Mouse (Mus musculus): Measurements from ENCODE around the gene Ppp1r1a. TPM values are rescaled to one million over a fixed set of nuclear protein-coding genes. Genes with fewer than 3 reads are reported as not detected.

The Ppp1r1a gene
- polyA plus RNA-seq, 1 experiment from 2014 or later, result 17.4 TPM

DNA sequence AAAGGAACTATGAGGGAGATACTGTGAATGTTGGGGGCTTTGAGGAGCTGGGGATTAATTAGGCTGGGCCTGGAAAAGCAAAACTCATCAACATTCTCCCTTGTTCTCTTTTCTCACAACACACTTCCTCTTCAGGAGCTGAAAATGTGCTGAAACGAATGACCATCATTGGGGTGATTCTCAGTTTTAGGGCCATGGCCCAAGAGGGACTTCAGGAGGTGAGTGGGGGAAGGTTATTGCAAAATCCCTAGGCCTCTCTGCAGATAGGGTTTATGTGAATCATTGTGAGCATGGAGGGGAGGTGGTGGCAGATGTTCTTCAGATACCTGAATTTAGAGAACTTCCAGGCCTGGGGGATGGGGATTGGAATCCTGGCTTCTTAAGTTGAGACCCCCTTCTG, 51.1 kb downstream of the Ppp1r1a start:
- H3K27ac ChIP-seq (ENCODE audit: low read length), result no peak overlapping the region
- H3K4me3 ChIP-seq (ENCODE audit: low read depth, low read length), result no peak overlapping the region
- H3K27me3 ChIP-seq (ENCODE audit: control insufficient read depth, insufficient read depth, low read length), result no peaks in the 10 kb centered on the region
- H3K9ac ChIP-seq (replicated peaks; ENCODE audit: low read depth, low read length), result no peak overlapping the region
- 0 out of 2 replicates have a peak, but pooled peaks cover 3% of the 10 kb centered on the region for H3K4me1 ChIP-seq (ENCODE audit: control insufficient read depth, insufficient read depth, low read length)
- ATAC-seq (ENCODE audit: insufficient number of reproducible peaks, insufficient read depth, low FRiP score, low read depth), result no peak
- 39% methylated on average over 1 of the region's 1 CpGs for WGBS
- H3K36me3 ChIP-seq (ENCODE audit: control insufficient read depth, insufficient read depth, low read length), result no peaks in the 10 kb centered on the region
- H3K4me2 ChIP-seq (replicated peaks; ENCODE audit: low read depth, low read length), result no peak overlapping the region
- H3K9me3 ChIP-seq (ENCODE audit: control insufficient read depth, low read depth, low read length), result no peaks in the 10 kb centered on the region

DNA sequence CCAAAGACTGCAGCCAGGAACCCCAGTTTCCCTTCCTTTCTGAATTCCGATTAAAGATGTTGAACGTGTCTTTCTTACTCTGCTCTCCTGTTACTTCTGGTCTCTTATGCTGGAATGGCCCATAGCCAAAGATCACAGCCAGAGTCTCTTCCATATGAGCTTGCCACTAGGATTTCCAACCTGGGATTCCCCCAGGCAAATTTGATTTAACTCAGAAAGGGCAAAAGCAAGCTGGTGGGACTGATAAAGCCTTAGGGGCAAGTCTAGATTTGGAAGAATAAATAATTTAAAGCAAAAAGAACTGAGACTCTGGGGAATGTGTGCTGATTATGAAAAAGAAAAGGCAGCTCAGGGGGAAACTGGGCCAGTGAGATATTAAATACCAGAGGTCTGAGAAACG, 52.7 kb downstream of the Ppp1r1a start:
- no peak overlapping the region for H3K4me2 ChIP-seq (replicated peaks; ENCODE audit: low read depth, low read length)
- WGBS, result 67% methylated on average over 3 of the region's 3 CpGs
- H3K9me3 ChIP-seq (ENCODE audit: control insufficient read depth, low read depth, low read length), result no peaks in the 10 kb centered on the region
- no peaks in the 10 kb centered on the region for H3K27me3 ChIP-seq (ENCODE audit: control insufficient read depth, insufficient read depth, low read length)
- no peak for ATAC-seq (ENCODE audit: insufficient number of reproducible peaks, insufficient read depth, low FRiP score, low read depth)
- H3K36me3 ChIP-seq (ENCODE audit: control insufficient read depth, insufficient read depth, low read length), result no peaks in the 10 kb centered on the region
- 0 out of 2 replicates have a peak, but pooled peaks cover 3% of the 10 kb centered on the region for H3K4me1 ChIP-seq (ENCODE audit: control insufficient read depth, insufficient read depth, low read length)
- H3K9ac ChIP-seq (replicated peaks; ENCODE audit: low read depth, low read length), result no peak overlapping the region
- H3K27ac ChIP-seq (ENCODE audit: low read length), result no peak overlapping the region
- no peak overlapping the region for H3K4me3 ChIP-seq (ENCODE audit: low read depth, low read length)

GRCm38 (mm10) chr15:103484490-103484889, 53.3 kb downstream of the Ppp1r1a start:
- H3K4me2 ChIP-seq (replicated peaks; ENCODE audit: low read depth, low read length), result no peak overlapping the region
- H3K4me1 ChIP-seq (ENCODE audit: control insufficient read depth, insufficient read depth, low read length), result 0 out of 2 replicates have a peak, but pooled peaks cover 3% of the 10 kb centered on the region
- H3K36me3 ChIP-seq (ENCODE audit: control insufficient read depth, insufficient read depth, low read length), result no peaks in the 10 kb centered on the region
- no peak overlapping the region for H3K27ac ChIP-seq (ENCODE audit: low read length)
- no peaks in the 10 kb centered on the region for H3K27me3 ChIP-seq (ENCODE audit: control insufficient read depth, insufficient read depth, low read length)
- H3K4me3 ChIP-seq (ENCODE audit: low read depth, low read length), result no peak overlapping the region
- 54% methylated on average over 2 of the region's 2 CpGs for WGBS
- no peak for ATAC-seq (ENCODE audit: insufficient number of reproducible peaks, insufficient read depth, low FRiP score, low read depth)
- no peak overlapping the region for H3K9ac ChIP-seq (replicated peaks; ENCODE audit: low read depth, low read length)
- H3K9me3 ChIP-seq (ENCODE audit: control insufficient read depth, low read depth, low read length), result no peaks in the 10 kb centered on the region

GRCm38 (mm10) chr15:103482488-103482887, 55.3 kb downstream of the Ppp1r1a start:
- Histone ChIP-seq H3K36me3 (ENCODE audit: control insufficient read depth, insufficient read depth, low read length) (no peaks in the 10 kb centered on the region), H3K4me2 (replicated peaks; ENCODE audit: low read depth, low read length) (no peak overlapping the region), H3K27ac (ENCODE audit: low read length) (no peak overlapping the region), H3K9me3 (ENCODE audit: control insufficient read depth, low read depth, low read length) (no peaks in the 10 kb centered on the region), H3K4me3 (ENCODE audit: low read depth, low read length) (no peak overlapping the region), H3K27me3 (ENCODE audit: control insufficient read depth, insufficient read depth, low read length) (no peaks in the 10 kb centered on the region), H3K4me1 (ENCODE audit: control insufficient read depth, insufficient read depth, low read length) (0 out of 2 replicates have a peak, but pooled peaks cover 2% of the 10 kb centered on the region), H3K9ac (replicated peaks; ENCODE audit: low read depth, low read length) (no peak overlapping the region)
- ATAC-seq (ENCODE audit: insufficient number of reproducible peaks, insufficient read depth, low FRiP score, low read depth), result no peak
- WGBS, result 3% methylated on average over 1 of the region's 1 CpGs

Other genes starting within 250 kb of the Ppp1r1a start
- gene Gpr84, start 227.4 kb downstream of the Ppp1r1a start, polyA plus RNA-seq (2014; fragmentation: Nextera tagmentation; extraction: Ambion mirVana), result 0.24 and 0.46 TPM in 2 replicates
- gene Zfp385a, start 197.9 kb downstream of the Ppp1r1a start, polyA plus RNA-seq (2014; fragmentation: Nextera tagmentation; extraction: Ambion mirVana), result 11.1 and 11.7 TPM in 2 replicates
- gene Itga5, start 171.2 kb downstream of the Ppp1r1a start, polyA plus RNA-seq (2014; fragmentation: Nextera tagmentation; extraction: Ambion mirVana), result 67.5 and 71.2 TPM in 2 replicates
- not detected in 2 replicates for gene Gtsf1, start 107.5 kb downstream of the Ppp1r1a start, polyA plus RNA-seq (2014; fragmentation: Nextera tagmentation; extraction: Ambion mirVana)
- not detected in 2 replicates for gene Gtsf2, start 89.5 kb downstream of the Ppp1r1a start, polyA plus RNA-seq (2014; fragmentation: Nextera tagmentation; extraction: Ambion mirVana)
- gene Nckap1l, start 84.2 kb downstream of the Ppp1r1a start, polyA plus RNA-seq (2014; fragmentation: Nextera tagmentation; extraction: Ambion mirVana), result 3.1 and 3.2 TPM in 2 replicates
- gene Pde1b, start 35.0 kb downstream of the Ppp1r1a start, polyA plus RNA-seq (2014; fragmentation: Nextera tagmentation; extraction: Ambion mirVana), result 15.4 and 15.8 TPM in 2 replicates
- gene Glycam1, start 27.1 kb upstream of the Ppp1r1a start, polyA plus RNA-seq (2014; fragmentation: Nextera tagmentation; extraction: Ambion mirVana), result not detected in 2 replicates
- not detected in 2 replicates for gene Mucl1, start 217.5 kb upstream of the Ppp1r1a start, polyA plus RNA-seq (2014; fragmentation: Nextera tagmentation; extraction: Ambion mirVana)

All from stomach, embryonic 14.5 days (tissue).